Mouse (Mus musculus): ENCODE data around the gene Thegl. TPM values are rescaled to one million over a fixed set of nuclear protein-coding genes. Genes with fewer than 3 reads are reported as not detected.
"Not testable (repeated sequence)": the region's sequence is repeated elsewhere in the genome, so short reads cannot be mapped to it uniquely, and the experiment has no call there.

The Thegl gene
- polyA plus RNA-seq, 1 experiment from 2014 or later, result not detected

DNA sequence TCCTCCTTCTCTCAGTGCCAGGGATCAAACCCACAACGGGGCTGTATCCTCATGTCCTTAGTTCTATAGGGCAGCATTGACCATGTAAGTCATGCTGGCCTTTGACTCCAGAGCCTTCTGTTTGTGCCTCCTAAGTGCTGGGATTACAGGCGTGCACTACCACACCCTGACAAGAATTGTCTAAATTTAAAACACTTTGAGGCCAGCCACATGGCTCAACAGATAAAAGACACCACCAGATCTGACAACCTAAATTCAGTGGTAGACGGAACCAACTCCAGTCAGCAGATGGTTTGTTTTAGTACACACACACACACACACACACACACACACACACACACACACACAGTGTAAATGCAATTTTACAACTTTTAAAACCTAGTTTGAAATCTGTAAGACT lies 12.2 kb downstream of the Thegl start:
- no peaks in the 10 kb centered on the region for H3K9me3 ChIP-seq (replicated peaks; ENCODE audit: control insufficient read depth, low read length)
- 50% methylated on average over 3 of the region's 3 CpGs for WGBS (ENCODE audit: insufficient replicate concordance)
- H3K4me1 ChIP-seq (ENCODE audit: control insufficient read depth, insufficient read depth, low read length), result no peaks in the 10 kb centered on the region
- H3K27me3 ChIP-seq (ENCODE audit: control insufficient read depth, insufficient read depth, low read length), result no peaks in the 10 kb centered on the region
- H3K4me3 ChIP-seq (ENCODE audit: low read depth, low read length), result no peak overlapping the region
- ATAC-seq (replicated peaks; ENCODE audit: insufficient number of reproducible peaks, low FRiP score, low TSS enrichment), result no peak
- H3K4me2 ChIP-seq, result no peak overlapping the region
- H3K27ac ChIP-seq (ENCODE audit: low read depth, low read length), result no peak overlapping the region
- no peak overlapping the region for H3K9ac ChIP-seq (ENCODE audit: low read depth, low read length)
- H3K36me3 ChIP-seq (ENCODE audit: control insufficient read depth, insufficient read depth, low read length), result no peaks in the 10 kb centered on the region

DNA sequence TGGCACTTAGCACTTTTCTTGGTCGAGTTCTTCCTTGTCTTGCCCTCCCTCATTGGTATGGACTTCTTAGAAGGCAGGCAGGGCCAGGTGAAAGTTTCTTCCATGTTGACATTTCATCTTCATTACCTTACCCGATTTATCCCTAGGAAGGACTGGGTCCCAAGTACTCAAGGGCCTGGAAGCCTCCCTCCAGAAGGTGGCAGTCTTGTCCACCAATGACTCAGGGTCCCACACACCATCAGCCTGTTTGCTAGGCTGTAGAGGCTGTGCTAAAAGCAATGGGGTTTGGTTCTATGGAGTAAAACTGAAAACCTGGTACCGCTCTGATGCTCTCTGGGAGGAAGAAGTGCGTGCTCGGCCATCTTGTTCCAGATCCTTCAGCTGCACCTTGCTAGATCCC lies 13.9 kb downstream of the Thegl start:
- no peak for ATAC-seq (replicated peaks; ENCODE audit: insufficient number of reproducible peaks, low FRiP score, low TSS enrichment)
- Histone ChIP-seq H3K9me3 (replicated peaks; ENCODE audit: control insufficient read depth, low read length) (no peaks in the 10 kb centered on the region), H3K4me2 (no peak overlapping the region), H3K4me3 (ENCODE audit: low read depth, low read length) (no peak overlapping the region), H3K36me3 (ENCODE audit: control insufficient read depth, insufficient read depth, low read length) (no peaks in the 10 kb centered on the region), H3K27ac (ENCODE audit: low read depth, low read length) (no peak overlapping the region), H3K9ac (ENCODE audit: low read depth, low read length) (no peak overlapping the region), H3K27me3 (ENCODE audit: control insufficient read depth, insufficient read depth, low read length) (no peaks in the 10 kb centered on the region), H3K4me1 (ENCODE audit: control insufficient read depth, insufficient read depth, low read length) (no peaks in the 10 kb centered on the region)
- WGBS (ENCODE audit: insufficient replicate concordance), result 76% methylated on average over 5 of the region's 5 CpGs

DNA sequence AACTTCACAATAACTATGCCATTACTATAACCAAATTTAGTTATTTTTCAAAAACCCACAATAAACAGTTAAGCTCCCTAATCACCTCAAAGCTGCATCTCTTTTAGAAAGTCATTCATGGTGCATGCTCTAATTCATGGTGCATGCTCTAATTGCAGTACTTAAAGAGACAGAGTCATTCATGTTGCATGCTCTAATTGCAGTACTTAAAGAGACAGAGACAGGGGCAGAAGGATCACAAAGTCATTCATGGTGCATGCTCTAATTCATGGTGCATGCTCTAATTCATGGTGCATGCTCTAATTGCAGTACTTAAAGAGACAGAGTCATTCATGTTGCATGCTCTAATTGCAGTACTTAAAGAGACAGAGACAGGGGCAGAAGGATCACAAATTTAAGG lies 19.3 kb downstream of the Thegl start:
- not testable (repeated sequence) for H3K36me3 ChIP-seq (ENCODE audit: control insufficient read depth, insufficient read depth, low read length); H3K27me3 ChIP-seq (ENCODE audit: control insufficient read depth, insufficient read depth, low read length); H3K4me3 ChIP-seq (ENCODE audit: low read depth, low read length); ATAC-seq (replicated peaks; ENCODE audit: insufficient number of reproducible peaks, low FRiP score, low TSS enrichment); H3K4me2 ChIP-seq; H3K27ac ChIP-seq (ENCODE audit: low read depth, low read length); H3K4me1 ChIP-seq (ENCODE audit: control insufficient read depth, insufficient read depth, low read length); H3K9ac ChIP-seq (ENCODE audit: low read depth, low read length); H3K9me3 ChIP-seq (replicated peaks; ENCODE audit: control insufficient read depth, low read length)

DNA sequence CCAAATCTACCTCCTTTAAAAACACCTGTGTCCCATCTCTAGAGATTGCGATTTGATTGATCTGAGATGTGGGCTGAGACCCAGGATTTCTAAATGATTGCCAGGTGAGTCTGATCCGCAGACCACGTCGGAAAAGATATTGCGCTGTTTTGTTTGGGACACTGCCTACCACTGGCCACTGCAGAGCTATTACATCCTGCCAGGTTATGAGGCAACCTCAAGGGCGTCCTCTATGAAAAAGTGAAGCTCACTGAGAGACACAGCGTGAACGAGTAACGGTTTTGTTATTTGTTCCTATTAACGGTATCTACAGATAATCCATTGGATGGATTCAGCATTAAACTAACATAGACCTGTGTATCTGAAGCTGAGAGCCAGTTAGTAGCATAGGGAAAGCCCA lies 22.6 kb downstream of the Thegl start:
- Histone ChIP-seq H3K27ac (ENCODE audit: low read depth, low read length) (no peak overlapping the region), H3K4me2 (no peak overlapping the region), H3K9ac (ENCODE audit: low read depth, low read length) (no peak overlapping the region), H3K36me3 (ENCODE audit: control insufficient read depth, insufficient read depth, low read length) (no peaks in the 10 kb centered on the region), H3K4me1 (ENCODE audit: control insufficient read depth, insufficient read depth, low read length) (no peaks in the 10 kb centered on the region), H3K9me3 (replicated peaks; ENCODE audit: control insufficient read depth, low read length) (no peaks in the 10 kb centered on the region), H3K4me3 (ENCODE audit: low read depth, low read length) (no peak overlapping the region), H3K27me3 (ENCODE audit: control insufficient read depth, insufficient read depth, low read length) (no peaks in the 10 kb centered on the region)
- no peak for ATAC-seq (replicated peaks; ENCODE audit: insufficient number of reproducible peaks, low FRiP score, low TSS enrichment)
- WGBS (ENCODE audit: insufficient replicate concordance), result 84% methylated on average over 10 of the region's 10 CpGs

DNA sequence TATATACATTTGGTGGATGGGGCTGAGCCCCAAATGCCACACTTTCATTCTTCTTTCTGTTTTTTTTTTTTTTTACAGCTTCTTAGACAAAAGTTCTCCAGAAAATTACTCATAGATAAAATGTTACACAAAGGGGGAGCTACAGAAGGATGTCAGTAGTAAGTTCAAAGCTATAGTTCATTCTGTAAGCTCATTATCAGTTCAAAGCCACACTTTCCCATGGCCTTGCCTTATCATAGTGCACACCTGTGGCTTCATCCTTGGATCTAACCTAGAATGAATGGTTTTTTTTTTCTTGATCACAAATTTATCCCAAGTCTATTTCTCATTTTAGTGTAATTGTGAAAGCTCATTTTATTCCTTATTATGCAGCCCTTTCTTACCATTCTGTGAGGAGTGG lies 23.6 kb downstream of the Thegl start:
- Histone ChIP-seq H3K9me3 (replicated peaks; ENCODE audit: control insufficient read depth, low read length) (no peaks in the 10 kb centered on the region), H3K9ac (ENCODE audit: low read depth, low read length) (no peak overlapping the region), H3K4me3 (ENCODE audit: low read depth, low read length) (no peak overlapping the region), H3K36me3 (ENCODE audit: control insufficient read depth, insufficient read depth, low read length) (no peaks in the 10 kb centered on the region), H3K27me3 (ENCODE audit: control insufficient read depth, insufficient read depth, low read length) (no peaks in the 10 kb centered on the region), H3K4me2 (no peak overlapping the region), H3K27ac (ENCODE audit: low read depth, low read length) (no peak overlapping the region), H3K4me1 (ENCODE audit: control insufficient read depth, insufficient read depth, low read length) (no peaks in the 10 kb centered on the region)
- no peak for ATAC-seq (replicated peaks; ENCODE audit: insufficient number of reproducible peaks, low FRiP score, low TSS enrichment)

DNA sequence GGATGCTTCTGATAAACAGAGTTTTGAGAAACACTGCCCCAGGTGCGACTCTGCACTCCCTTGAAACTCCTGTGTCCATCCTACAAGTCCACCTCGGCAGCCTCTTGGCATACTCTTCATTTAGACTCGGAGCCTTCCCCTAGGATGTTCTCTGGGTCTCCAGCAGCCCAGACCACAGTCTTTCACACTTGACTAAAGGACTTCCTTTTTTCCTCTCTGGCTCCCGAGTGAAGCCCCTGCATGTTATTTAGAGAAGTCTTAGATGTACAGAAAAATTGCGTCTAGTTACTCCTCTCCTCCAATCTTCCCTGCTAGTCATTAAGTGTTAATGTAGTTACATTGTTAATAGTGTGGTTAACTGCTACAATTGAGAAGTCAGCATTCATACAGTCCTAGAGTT lies 28.5 kb downstream of the Thegl start:
- Histone ChIP-seq H3K9ac (ENCODE audit: low read depth, low read length) (no peak overlapping the region), H3K9me3 (replicated peaks; ENCODE audit: control insufficient read depth, low read length) (no peaks in the 10 kb centered on the region), H3K27me3 (ENCODE audit: control insufficient read depth, insufficient read depth, low read length) (no peaks in the 10 kb centered on the region), H3K36me3 (ENCODE audit: control insufficient read depth, insufficient read depth, low read length) (no peaks in the 10 kb centered on the region), H3K4me3 (ENCODE audit: low read depth, low read length) (no peak overlapping the region), H3K4me2 (no peak overlapping the region), H3K27ac (ENCODE audit: low read depth, low read length) (no peak overlapping the region), H3K4me1 (ENCODE audit: control insufficient read depth, insufficient read depth, low read length) (no peaks in the 10 kb centered on the region)
- 65% methylated on average over 5 of the region's 5 CpGs for WGBS (ENCODE audit: insufficient replicate concordance)
- no peak for ATAC-seq (replicated peaks; ENCODE audit: insufficient number of reproducible peaks, low FRiP score, low TSS enrichment)

DNA sequence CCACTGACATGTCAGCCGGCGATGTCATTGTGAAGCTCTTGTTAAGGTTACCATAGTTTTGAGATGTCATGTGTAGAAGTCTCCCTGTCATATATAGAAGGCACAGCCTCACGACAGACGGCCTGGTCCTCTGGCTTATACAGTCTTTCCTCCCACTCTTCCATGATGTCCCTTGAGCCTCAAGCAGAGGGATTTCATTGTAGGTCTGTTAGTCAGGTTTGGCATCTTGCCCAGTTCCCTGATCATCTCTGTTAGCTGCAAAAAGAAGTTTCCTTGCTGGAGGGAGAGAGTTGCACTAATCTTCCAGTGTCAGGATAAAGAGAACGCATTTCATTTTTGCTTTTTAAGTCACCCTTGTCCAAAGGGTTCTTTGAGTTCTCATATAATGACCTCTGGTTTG lies 36.8 kb downstream of the Thegl start:
- H3K4me3 ChIP-seq (ENCODE audit: low read depth, low read length), result no peak overlapping the region

DNA sequence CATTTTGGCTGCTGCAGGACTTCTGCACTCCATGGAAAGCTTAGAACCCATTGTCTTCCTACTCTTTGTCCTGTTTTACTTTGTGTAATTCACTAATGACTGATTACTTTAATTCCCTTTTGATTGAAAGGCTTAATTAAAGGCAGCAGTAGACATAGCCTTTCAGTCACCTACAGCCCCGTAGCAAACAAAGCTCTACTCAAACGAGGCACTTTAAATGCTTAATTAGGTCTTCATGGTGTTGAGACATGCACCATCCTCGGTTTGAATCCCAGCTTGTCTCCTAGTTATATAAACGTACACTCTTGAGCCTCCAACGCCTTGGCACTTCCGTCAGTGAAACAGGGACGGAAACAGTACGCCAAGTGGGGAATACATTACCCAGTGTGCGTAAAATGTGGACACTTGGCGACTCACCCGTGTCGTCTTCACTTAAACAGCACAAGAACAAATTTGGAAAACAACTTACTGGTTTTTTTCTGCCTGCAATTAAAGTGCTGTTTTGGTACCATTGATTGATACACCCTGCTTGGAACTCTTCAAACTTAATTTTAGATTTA lies 41.1 kb downstream of the Thegl start:
- no peak for ATAC-seq (replicated peaks; ENCODE audit: insufficient number of reproducible peaks, low FRiP score, low TSS enrichment)
- no peaks in the 10 kb centered on the region for H3K4me1 ChIP-seq (ENCODE audit: control insufficient read depth, insufficient read depth, low read length)
- H3K36me3 ChIP-seq (ENCODE audit: control insufficient read depth, insufficient read depth, low read length), result no peaks in the 10 kb centered on the region
- H3K9me3 ChIP-seq (replicated peaks; ENCODE audit: control insufficient read depth, low read length), result peaks cover 3% of the 10 kb centered on the region; the same call in 1 of the 2 replicates
- no peaks in the 10 kb centered on the region for H3K27me3 ChIP-seq (ENCODE audit: control insufficient read depth, insufficient read depth, low read length)
- H3K4me3 ChIP-seq (ENCODE audit: low read depth, low read length), result no peak overlapping the region
- 78% methylated on average over 12 of the region's 12 CpGs for WGBS (ENCODE audit: insufficient replicate concordance)
- H3K4me2 ChIP-seq, result no peak overlapping the region
- H3K27ac ChIP-seq (ENCODE audit: low read depth, low read length), result no peak overlapping the region
- no peak overlapping the region for H3K9ac ChIP-seq (ENCODE audit: low read depth, low read length)

More for the DNA sequence above, 36.8 kb downstream of the Thegl start:
- Histone ChIP-seq H3K27me3 (ENCODE audit: control insufficient read depth, insufficient read depth, low read length) (no peaks in the 10 kb centered on the region), H3K27ac (ENCODE audit: low read depth, low read length) (no peak overlapping the region), H3K9ac (ENCODE audit: low read depth, low read length) (no peak overlapping the region), H3K4me1 (ENCODE audit: control insufficient read depth, insufficient read depth, low read length) (no peaks in the 10 kb centered on the region), H3K36me3 (ENCODE audit: control insufficient read depth, insufficient read depth, low read length) (no peaks in the 10 kb centered on the region), H3K4me2 (no peak overlapping the region), H3K9me3 (replicated peaks; ENCODE audit: control insufficient read depth, low read length) (peaks cover 3% of the 10 kb centered on the region; the same call in 1 of the 2 replicates)
- 82% methylated on average over 5 of the region's 5 CpGs for WGBS (ENCODE audit: insufficient replicate concordance)
- ATAC-seq (replicated peaks; ENCODE audit: insufficient number of reproducible peaks, low FRiP score, low TSS enrichment), result no peak

DNA sequence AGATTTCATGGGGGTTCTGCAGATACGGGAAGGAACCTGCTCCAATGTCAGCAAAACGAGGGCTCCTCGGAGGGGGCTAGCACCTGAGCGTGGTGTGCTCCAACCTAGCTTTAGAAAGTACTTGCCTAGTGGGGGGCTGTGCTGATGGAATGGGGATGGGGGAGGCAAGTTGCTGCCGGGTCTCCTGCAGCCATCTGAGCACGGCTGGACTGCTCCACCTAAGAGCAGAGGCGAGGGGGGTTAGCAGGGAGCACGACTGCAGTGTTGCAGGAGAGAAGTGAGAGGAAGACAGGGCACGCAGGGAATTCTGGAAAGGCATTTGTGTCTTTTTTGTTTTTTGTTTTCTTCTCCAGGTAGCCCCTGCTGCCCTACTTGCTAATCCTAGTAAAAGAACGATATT lies 44.5 kb downstream of the Thegl start:
- H3K4me1 ChIP-seq (ENCODE audit: control insufficient read depth, insufficient read depth, low read length), result no peaks in the 10 kb centered on the region
- no peaks in the 10 kb centered on the region for H3K9me3 ChIP-seq (replicated peaks; ENCODE audit: control insufficient read depth, low read length)
- H3K27me3 ChIP-seq (ENCODE audit: control insufficient read depth, insufficient read depth, low read length), result no peaks in the 10 kb centered on the region
- H3K9ac ChIP-seq (ENCODE audit: low read depth, low read length), result no peak overlapping the region
- no peak overlapping the region for H3K27ac ChIP-seq (ENCODE audit: low read depth, low read length)
- H3K4me3 ChIP-seq (ENCODE audit: low read depth, low read length), result no peak overlapping the region
- no peak for ATAC-seq (replicated peaks; ENCODE audit: insufficient number of reproducible peaks, low FRiP score, low TSS enrichment)
- no peaks in the 10 kb centered on the region for H3K36me3 ChIP-seq (ENCODE audit: control insufficient read depth, insufficient read depth, low read length)
- 37% methylated on average over 10 of the region's 10 CpGs for WGBS (ENCODE audit: insufficient replicate concordance)
- no peak overlapping the region for H3K4me2 ChIP-seq

All from heart, embryonic 11.5 days (tissue).